Mouse (Mus musculus) bone marrow, adult 2 months (tissue): ENCODE results near the gene Cdk5.

Source experiments
- CTCF ChIP-seq: fragments of 200-500 bp; IDR thresholded peaks from 2 replicates; pipeline ENCODE4 v1.5.1; 2011; ENCODE audit warnings: low read length, control low read depth; ENCODE audit not compliant: control insufficient read depth, insufficient read depth
- POLR2A ChIP-seq: fragments of 200-500 bp; IDR thresholded peaks from 2 replicates; pipeline ENCODE4 v1.6.1; 2011; ENCODE audit warnings: low read depth, mild to moderate bottlenecking, control low read depth, low read length, borderline replicate concordance; ENCODE audit not compliant: control insufficient read depth

- TF ChIP-seq CTCF (no peak), POLR2A (no peak)
Observed at GRCm38 (mm10) chr5:24412063-24412462, 11.3 kb downstream of the Cdk5 start.
